Mouse (Mus musculus): ENCODE results near the gene Sytl2. TPM values are rescaled to one million over a fixed set of nuclear protein-coding genes. Genes with fewer than 3 reads are reported as not detected.

Sytl2 gene
- total RNA-seq, 2 experiments from 2014 or later, result 91.1 to 101 TPM

GRCm38 (mm10) chr7:90456845-90457468 lies 154.9 kb downstream of the Sytl2 start, which contains the start of gene Tmem126a:
Tmem126a (minus strand) TSS chr7:90457229.
- peak; percentile 70 to 86 for DNase-seq (ENCODE audit: low spot score in 2 of 2)

- peak in 1 of 2 experiments; percentile 16 for DNase-seq (ENCODE audit: low spot score in 2 of 2)
Observed at GRCm38 (mm10) chr7:90457517-90457916, 155.5 kb downstream of the Sytl2 start.

Other genes with a start within 250 kb of the Sytl2 start
- 100 to 1,000 TPM; 168 to 206 TPM for gene Picalm, start 172.0 kb upstream of the Sytl2 start, total RNA-seq (2021)
- 1 to 10 TPM in 1 of 2 experiments, under 1 TPM in 1; 0.98 to 1.0 TPM for gene Ccdc83, start 36.5 kb upstream of the Sytl2 start, total RNA-seq (2021)
- under 1 TPM; 0.21 to 0.34 TPM for gene Ccdc89, start 124.3 kb downstream of the Sytl2 start, total RNA-seq (2021)
- gene Crebzf, start 140.5 kb downstream of the Sytl2 start, total RNA-seq (2021), result 10 to 100 TPM; 37.6 to 44.0 TPM
- gene Tmem126a, start 155.0 kb downstream of the Sytl2 start, total RNA-seq (2021), result 10 to 100 TPM; 53.9 TPM
- gene Tmem126b, start 173.7 kb downstream of the Sytl2 start, total RNA-seq (2021), result 10 to 100 TPM; 15.9 to 16.1 TPM
- gene Dlg2, start 174.4 kb downstream of the Sytl2 start, total RNA-seq (2021), result 1 to 10 TPM; 4.1 to 4.5 TPM

Data from gastrocnemius, postnatal 4 days (tissue).